Mouse (Mus musculus) small intestine, adult 2 months (tissue): ENCODE measurements around the gene Mtus2.

ENCODE experiments used
- CTCF ChIP-seq: fragments of 200-500 bp; IDR thresholded peaks from 2 replicates; pipeline ENCODE4 v1.5.1; 2012; ENCODE audit warnings: low read depth, mild to moderate bottlenecking, control low read depth, inconsistent platforms, low read length, moderate library complexity, mixed read lengths; ENCODE audit not compliant: insufficient replicate concordance, insufficient read length; ENCODE audit errors: extremely low read depth
- POLR2A ChIP-seq: fragments of 200-500 bp; IDR thresholded peaks from 2 replicates; pipeline ENCODE4 v1.6.1; 2012; ENCODE audit warnings: low read depth, mild to moderate bottlenecking, control low read depth, inconsistent platforms, low read length, moderate library complexity

DNA sequence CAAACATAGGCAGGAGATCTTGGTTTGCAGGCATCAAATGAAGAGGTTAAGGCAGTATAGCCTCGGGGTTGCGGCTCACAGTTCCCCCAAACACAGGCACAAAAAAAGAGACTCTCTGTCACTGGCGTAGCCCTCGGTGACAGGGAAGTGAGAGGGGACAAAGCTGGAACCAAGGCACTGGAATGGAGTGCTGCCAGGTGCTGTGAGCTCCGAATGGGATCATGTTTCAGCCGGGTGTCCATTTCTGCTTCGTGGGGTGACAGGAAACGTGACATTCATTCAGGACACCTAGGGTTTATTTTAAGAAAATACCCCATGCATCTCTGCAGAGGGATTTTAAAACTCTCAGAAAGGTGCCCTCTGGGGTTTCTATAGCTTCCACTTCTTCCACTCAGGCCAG lies 397.4 kb downstream of the Mtus2 start:
- no peak for TF ChIP-seq CTCF
- TF ChIP-seq POLR2A = no peak
